Comparison of ENCODE assay signal across 25 mouse cellular contexts in the genomic region with DNA sequence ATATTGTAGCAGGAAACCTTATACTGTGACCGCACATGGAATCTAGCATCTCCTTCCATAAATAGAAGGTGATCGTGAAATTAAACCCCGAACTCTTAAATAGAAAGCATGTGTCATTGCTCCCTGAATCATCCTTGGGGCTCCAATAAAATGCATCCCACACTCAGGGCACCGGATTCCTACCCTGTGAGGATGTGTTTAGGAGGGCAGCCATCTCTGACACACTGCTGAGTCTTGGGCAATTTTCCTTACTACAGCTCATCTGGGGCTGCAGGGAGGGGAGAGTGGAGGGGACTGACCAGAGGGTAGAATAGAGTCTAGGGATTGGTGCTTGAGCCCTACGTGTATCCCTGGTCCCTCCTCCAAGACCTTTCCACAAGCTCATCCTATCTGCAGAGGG. TPM values are rescaled to one million over a fixed set of nuclear protein-coding genes. Genes with fewer than 3 reads are reported as not detected.
DNase-seq lines count a peak whose midpoint lies in the region; ATAC-seq and TF ChIP-seq lines count a peak whose summit lies in the region.
"Had no signal": no experiment of that assay in that cellular context is flagged by ENCODE, and none has a peak within 500 bp of the region (broad histone marks: within the 10 kb centered on the region; RNA-seq: fewer than 3 reads in every experiment).

No protein-coding gene starts in this region.

- no peaks in the 10 kb centered on the region for H3K79me2 ChIP-seq in C2C12 (ENCODE audit: control insufficient read depth, insufficient read depth)

- no peaks in the 10 kb centered on the region for H3K4me1 ChIP-seq in embryonic facial prominence, embryonic 11.5 days (ENCODE audit: control insufficient read depth, insufficient read depth, low read length)
- no peaks in the 10 kb centered on the region for H3K4me1 ChIP-seq in embryonic facial prominence, embryonic 10.5 days
- 0 out of 2 replicates have a peak, but pooled peaks cover 4% of the 10 kb centered on the region for H3K4me1 ChIP-seq in embryonic facial prominence, embryonic 12.5 days
- no peaks in the 10 kb centered on the region for H3K4me1 ChIP-seq in limb, embryonic 14.5 days (ENCODE audit: control insufficient read depth, insufficient read depth, low read length)
- H3K4me1 ChIP-seq: embryonic facial prominence, embryonic 15.5 days; forebrain, embryonic 12.5 days; heart, embryonic 10.5 days; hindbrain, embryonic 12.5 days had no signal

- WGBS in embryonic facial prominence, embryonic 11.5 days = 62% methylated on average over 5 of the region's 5 CpGs
- 79% methylated on average over 5 of the region's 5 CpGs for WGBS in embryonic facial prominence, embryonic 10.5 days
- 57% methylated on average over 5 of the region's 5 CpGs for WGBS in embryonic facial prominence, embryonic 12.5 days
- WGBS in limb, embryonic 14.5 days = 37% methylated on average over 5 of the region's 5 CpGs

- no peaks in the 10 kb centered on the region for H3K9me3 ChIP-seq in embryonic facial prominence, embryonic 11.5 days (replicated peaks; ENCODE audit: control insufficient read depth, low read length)
- H3K9me3 ChIP-seq in embryonic facial prominence, embryonic 10.5 days = no peaks in the 10 kb centered on the region
- H3K9me3 ChIP-seq in embryonic facial prominence, embryonic 12.5 days = no peaks in the 10 kb centered on the region
- H3K9me3 ChIP-seq in limb, embryonic 14.5 days (ENCODE audit: control insufficient read depth, low read length) = no peaks in the 10 kb centered on the region
- H3K9me3 ChIP-seq: embryonic facial prominence, embryonic 15.5 days; forebrain, embryonic 12.5 days; G1E; heart, embryonic 10.5 days; hindbrain, embryonic 12.5 days; intestine, embryonic 15.5 days had no signal

- no peaks in the 10 kb centered on the region for H3K79me3 ChIP-seq in C2C12 (ENCODE audit: low read depth)

- peak; percentile 36; the same call in 1 of the 2 replicates for ATAC-seq in embryonic facial prominence, embryonic 11.5 days (replicated peaks; ENCODE audit: insufficient number of reproducible peaks, low FRiP score, low TSS enrichment, low read depth)
- peak; percentile 47; the same call in 1 of the 2 replicates for ATAC-seq in embryonic facial prominence, embryonic 12.5 days (ENCODE audit: insufficient number of reproducible peaks, insufficient read depth, low FRiP score, low TSS enrichment)
- ATAC-seq in limb, embryonic 14.5 days (ENCODE audit: low FRiP score, low read depth) = peak; percentile 46; the same call in 1 of the 2 replicates
- ATAC-seq: forebrain, embryonic 16.5 days; intestine, embryonic 15.5 days had no signal

- TF ChIP-seq CTCF in C2C12 (IDR thresholded peaks at IDR 0.05; ENCODE audit: control insufficient read depth, insufficient read depth, insufficient read length) = no peak

- no peaks in the 10 kb centered on the region for H3K27me3 ChIP-seq in embryonic facial prominence, embryonic 11.5 days (ENCODE audit: control insufficient read depth, insufficient read depth, low read length)
- H3K27me3 ChIP-seq in embryonic facial prominence, embryonic 10.5 days (replicated peaks; ENCODE audit: low read depth, poor library complexity, severe bottlenecking) = no peaks in the 10 kb centered on the region
- no peaks in the 10 kb centered on the region for H3K27me3 ChIP-seq in C2C12 (ENCODE audit: control insufficient read depth, insufficient read depth, insufficient read length)
- no peaks in the 10 kb centered on the region for H3K27me3 ChIP-seq in embryonic facial prominence, embryonic 12.5 days
- no peaks in the 10 kb centered on the region for H3K27me3 ChIP-seq in limb, embryonic 14.5 days (ENCODE audit: control insufficient read depth, insufficient read depth, low read length)
- H3K27me3 ChIP-seq: embryonic facial prominence, embryonic 15.5 days; forebrain, embryonic 12.5 days; hindbrain, embryonic 12.5 days; intestine, embryonic 15.5 days had no signal

- no peak overlapping the region for H3K4me2 ChIP-seq in embryonic facial prominence, embryonic 11.5 days (ENCODE audit: low read depth, low read length)
- H3K4me2 ChIP-seq in embryonic facial prominence, embryonic 12.5 days (replicated peaks) = no peak overlapping the region
- H3K4me2 ChIP-seq in limb, embryonic 14.5 days (replicated peaks; ENCODE audit: low read depth, low read length, severe bottlenecking) = no peak overlapping the region
- H3K4me2 ChIP-seq: embryonic facial prominence, embryonic 15.5 days; forebrain, embryonic 12.5 days; hindbrain, embryonic 12.5 days; intestine, embryonic 15.5 days had no signal

- no peaks in the 10 kb centered on the region for H3K36me3 ChIP-seq in embryonic facial prominence, embryonic 11.5 days (replicated peaks; ENCODE audit: control insufficient read depth, insufficient read depth, low read depth, low read length)
- no peaks in the 10 kb centered on the region for H3K36me3 ChIP-seq in embryonic facial prominence, embryonic 10.5 days (replicated peaks)
- no peaks in the 10 kb centered on the region for H3K36me3 ChIP-seq in C2C12 (ENCODE audit: control insufficient read depth, insufficient read depth)
- H3K36me3 ChIP-seq in embryonic facial prominence, embryonic 12.5 days = no peaks in the 10 kb centered on the region
- no peaks in the 10 kb centered on the region for H3K36me3 ChIP-seq in limb, embryonic 14.5 days (ENCODE audit: control insufficient read depth, insufficient read depth, low read length)
- H3K36me3 ChIP-seq: embryonic facial prominence, embryonic 15.5 days; forebrain, embryonic 12.5 days; G1E; heart, embryonic 10.5 days; hindbrain, embryonic 12.5 days; intestine, embryonic 15.5 days had no signal

- no peak overlapping the region for H3K27ac ChIP-seq in embryonic facial prominence, embryonic 11.5 days (replicated peaks; ENCODE audit: low read depth, low read length)
- H3K27ac ChIP-seq in embryonic facial prominence, embryonic 10.5 days (replicated peaks) = no peak overlapping the region
- no peak overlapping the region for H3K27ac ChIP-seq in embryonic facial prominence, embryonic 12.5 days
- H3K27ac ChIP-seq in limb, embryonic 14.5 days (replicated peaks; ENCODE audit: low read depth, low read length) = no peak overlapping the region
- H3K27ac ChIP-seq: embryonic facial prominence, embryonic 15.5 days; forebrain, embryonic 12.5 days; heart, embryonic 10.5 days; hindbrain, embryonic 12.5 days; intestine, embryonic 15.5 days had no signal

- no peak for TF ChIP-seq POLR2A in limb, embryonic 14.5 days (IDR thresholded peaks at IDR 0.05; ENCODE audit: borderline replicate concordance, extremely low read depth, insufficient read depth, insufficient read length)

- DNase-seq in embryonic facial prominence, embryonic 11.5 days (ENCODE audit: low spot score) = peak; percentile 10
- DNase-seq in embryonic facial prominence, embryonic 10.5 days (ENCODE audit: low spot score) = no peak
- no peak for DNase-seq in limb, embryonic 14.5 days (ENCODE audit: low spot score)
- no peak for DNase-seq in natural killer cell, adult 2 months (ENCODE audit: low spot score in 2 of 2)
- DNase-seq in adrenal gland, postnatal 25 days = no peak
- no peak for DNase-seq in heart, adult 9 months (ENCODE audit: low spot score in 2 of 2)
- DNase-seq: adrenal gland, adult 8-10 months; cerebellum, adult 11 months; cerebellum, adult 8-10 months; cerebellum, postnatal 14 days; embryo, embryonic 11 days; gastrocnemius, postnatal 25 days; heart, adult 11 months; heart, postnatal 10 days; heart, postnatal 4 days; kidney, adult 2 months had no signal

- H3K9ac ChIP-seq in embryonic facial prominence, embryonic 11.5 days (replicated peaks; ENCODE audit: low read length) = no peak overlapping the region
- no peak overlapping the region for H3K9ac ChIP-seq in embryonic facial prominence, embryonic 12.5 days
- H3K9ac ChIP-seq in limb, embryonic 14.5 days (ENCODE audit: low read depth, low read length, severe bottlenecking) = no peak overlapping the region
- H3K9ac ChIP-seq: embryonic facial prominence, embryonic 15.5 days; forebrain, embryonic 12.5 days; hindbrain, embryonic 12.5 days; intestine, embryonic 15.5 days had no signal

- H3ac ChIP-seq in C2C12 (ENCODE audit: control insufficient read depth, insufficient read length, low read depth) = no peak overlapping the region

- no peak overlapping the region for H3K4me3 ChIP-seq in embryonic facial prominence, embryonic 11.5 days (ENCODE audit: low read depth, low read length)
- H3K4me3 ChIP-seq in embryonic facial prominence, embryonic 10.5 days = no peak overlapping the region
- H3K4me3 ChIP-seq in C2C12 (ENCODE audit: insufficient read depth, poor library complexity, severe bottlenecking) = no peak overlapping the region
- H3K4me3 ChIP-seq in embryonic facial prominence, embryonic 12.5 days = no peak overlapping the region
- no peak overlapping the region for H3K4me3 ChIP-seq in limb, embryonic 14.5 days (replicated peaks; ENCODE audit: low read length)
- H3K4me3 ChIP-seq: embryonic facial prominence, embryonic 15.5 days; forebrain, embryonic 12.5 days; heart, embryonic 10.5 days; hindbrain, embryonic 12.5 days; intestine, embryonic 15.5 days had no signal

TF ChIP-seq in C2C12, 6 proteins besides CTCF, POLR2A, EP300 and RAD21:
- TF ChIP-seq FOSL1 (IDR thresholded peaks at IDR 0.05; ENCODE audit: insufficient read depth, low read length, poor library complexity, severe bottlenecking) = peak; percentile 26
- TF ChIP-seq USF1 (IDR thresholded peaks at IDR 0.05; ENCODE audit: low read depth) = no peak
- no peak for TF ChIP-seq MAX (IDR thresholded peaks at IDR 0.05)
- TF ChIP-seq MYOG (IDR thresholded peaks at IDR 0.05; ENCODE audit: control insufficient read depth, extremely low read depth, insufficient read length) = no peak
- peak; percentile 67 for TF ChIP-seq CEBPB (IDR thresholded peaks at IDR 0.05; ENCODE audit: low read depth)
- TF ChIP-seq MYOD1 (IDR thresholded peaks at IDR 0.05; ENCODE audit: control insufficient read depth, insufficient read length, low read depth) = no peak

RNA-seq across cellular contexts. Expression of gene Stc2, which starts 12.3 kb away (rescaled TPM):
- polyA plus RNA-seq in embryonic facial prominence, embryonic 11.5 days (2014; fragmentation: Nextera tagmentation; extraction: Ambion mirVana) = 0.71 and 0.73 TPM in 2 replicates
- polyA plus RNA-seq in embryonic facial prominence, embryonic 10.5 days (2016; fragmentation: Nextera tagmentation; extraction: Ambion mirVana) = 1.5 and 2.1 TPM in 2 replicates
- polyA plus RNA-seq in C2C12 (2012; fragmentation: generic; extraction: Trizol) = 15.7 TPM
- 1.6 and 1.8 TPM in 2 replicates for polyA plus RNA-seq in embryonic facial prominence, embryonic 12.5 days (2016; fragmentation: Nextera tagmentation; extraction: Ambion mirVana)
- 4.1 and 4.6 TPM in 2 replicates for polyA plus RNA-seq in limb, embryonic 14.5 days (2012; rRNA removed)
- polyA plus RNA-seq in limb, embryonic 14.5 days (2014; fragmentation: Nextera tagmentation; extraction: Ambion mirVana) = 1.7 and 1.8 TPM in 2 replicates
- 1.0 and 1.5 TPM in 2 replicates for total RNA-seq in adrenal gland, postnatal 25 days (2021)
- polyA plus RNA-seq: G1E had no signal
